Mouse (Mus musculus): Measurements from ENCODE around the gene Zfp747. TPM values are rescaled to one million over a fixed set of nuclear protein-coding genes. Genes with fewer than 3 reads are reported as not detected.
"Not testable (repeated sequence)": the region's sequence is repeated elsewhere in the genome, so short reads cannot be mapped to it uniquely, and the experiment has no call there.

Zfp747 gene
- polyA plus RNA-seq, 1 experiment from 2014 or later, result 6.7 TPM

GRCm38 (mm10) chr7:127342332-127342731 lies 33.5 kb downstream of the Zfp747 start:
- Histone ChIP-seq H3K27ac (no peak overlapping the region), H3K4me3 (no peak overlapping the region), H3K4me1 (peaks cover 40% of the 10 kb centered on the region), H3K9me3 (no peaks in the 10 kb centered on the region), H3K36me3 (peaks cover 32% of the 10 kb centered on the region), H3K27me3 (ENCODE audit: insufficient read depth, poor library complexity, severe bottlenecking) (no peaks in the 10 kb centered on the region)
- WGBS, result 62% methylated on average over 4 of the region's 4 CpGs
- DNase-seq (ENCODE audit: low spot score), result no peak

GRCm38 (mm10) chr7:127341861-127342260 lies 34.0 kb downstream of the Zfp747 start:
- WGBS, result 90% methylated on average over 6 of the region's 6 CpGs
- not testable (repeated sequence) for H3K4me3 ChIP-seq; DNase-seq (ENCODE audit: low spot score); H3K27me3 ChIP-seq (ENCODE audit: insufficient read depth, poor library complexity, severe bottlenecking); H3K9me3 ChIP-seq; H3K27ac ChIP-seq
- H3K36me3 ChIP-seq, result peaks cover 32% of the 10 kb centered on the region
- H3K4me1 ChIP-seq, result peaks cover 36% of the 10 kb centered on the region

DNA sequence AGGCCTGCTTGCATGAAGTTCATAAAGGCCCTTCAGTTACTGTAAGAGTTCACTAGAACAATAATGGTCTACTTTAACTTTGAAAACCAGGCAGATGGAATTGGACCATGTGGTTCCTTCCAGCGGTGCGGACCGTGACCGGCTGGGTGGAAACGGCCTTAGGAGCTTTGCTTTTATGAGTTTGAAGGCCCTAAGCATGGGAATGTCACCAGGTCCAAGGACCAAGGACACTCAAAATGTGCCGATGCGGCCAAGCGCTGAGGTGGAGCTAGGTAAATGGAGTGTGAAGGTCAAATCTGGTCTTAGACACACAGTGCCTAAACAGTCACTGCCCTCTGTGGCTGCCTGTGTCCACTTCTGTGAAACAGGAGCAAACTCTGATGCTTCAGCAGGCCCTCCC lies 34.5 kb downstream of the Zfp747 start:
- Histone ChIP-seq H3K4me1 (peaks cover 31% of the 10 kb centered on the region), H3K4me3 (no peak overlapping the region), H3K27ac (no peak overlapping the region), H3K9me3 (no peaks in the 10 kb centered on the region), H3K27me3 (ENCODE audit: insufficient read depth, poor library complexity, severe bottlenecking) (no peaks in the 10 kb centered on the region), H3K36me3 (peaks cover 32% of the 10 kb centered on the region)
- DNase-seq (ENCODE audit: low spot score), result no peak
- 96% methylated on average over 8 of the region's 8 CpGs for WGBS

DNA sequence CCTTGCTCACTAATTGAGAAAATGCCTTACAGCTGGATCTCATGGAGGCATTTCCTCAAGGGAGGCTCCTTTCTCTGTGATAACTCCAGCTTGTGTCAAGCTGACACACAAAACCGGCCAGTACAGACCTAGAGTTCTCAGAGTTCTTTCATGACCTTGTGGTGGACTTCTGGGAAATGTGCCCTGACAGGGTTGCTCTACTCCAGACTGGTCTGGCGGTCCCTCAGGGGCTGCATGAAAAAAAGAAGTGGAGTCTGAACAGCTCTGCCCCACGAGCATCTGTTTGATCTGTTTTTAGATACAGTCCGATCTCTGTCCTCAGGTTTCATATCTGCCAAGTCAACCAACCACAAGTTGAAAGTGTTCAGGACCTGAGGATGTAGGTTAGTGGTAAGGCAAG lies 38.2 kb downstream of the Zfp747 start:
- WGBS, result 59% methylated on average over 4 of the region's 4 CpGs
- Histone ChIP-seq H3K4me1 (peaks cover under 1% of the 10 kb centered on the region), H3K4me3 (no peak overlapping the region), H3K9me3 (no peaks in the 10 kb centered on the region), H3K27me3 (ENCODE audit: insufficient read depth, poor library complexity, severe bottlenecking) (no peaks in the 10 kb centered on the region), H3K27ac (no peak overlapping the region), H3K36me3 (peaks cover 15% of the 10 kb centered on the region)
- no peak for DNase-seq (ENCODE audit: low spot score)

DNA sequence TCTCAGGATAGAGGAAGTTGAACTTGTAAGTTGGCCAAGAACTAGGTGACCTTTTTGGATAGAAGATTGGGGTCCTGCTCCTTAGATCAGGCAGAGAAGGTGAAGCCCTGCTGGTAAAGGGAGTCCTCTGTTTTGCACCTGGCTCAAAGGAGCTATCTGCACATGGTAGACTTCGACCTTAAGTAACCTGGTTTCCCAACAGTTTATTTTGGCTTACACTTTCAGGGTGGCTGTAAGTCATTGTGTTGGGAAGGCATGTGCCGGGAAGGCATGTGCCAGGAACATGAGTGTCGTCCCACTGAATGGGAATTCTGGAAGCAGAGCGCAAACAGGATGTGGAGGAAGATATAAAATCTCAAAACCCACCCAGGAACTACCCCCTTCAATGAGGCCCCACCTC lies 40.2 kb downstream of the Zfp747 start:
- WGBS, result 78% methylated on average over 4 of the region's 4 CpGs
- Histone ChIP-seq H3K27me3 (ENCODE audit: insufficient read depth, poor library complexity, severe bottlenecking) (no peaks in the 10 kb centered on the region), H3K4me1 (no peaks in the 10 kb centered on the region), H3K27ac (no peak overlapping the region), H3K36me3 (no peaks in the 10 kb centered on the region), H3K4me3 (no peak overlapping the region), H3K9me3 (no peaks in the 10 kb centered on the region)
- DNase-seq (ENCODE audit: low spot score), result no peak

DNA sequence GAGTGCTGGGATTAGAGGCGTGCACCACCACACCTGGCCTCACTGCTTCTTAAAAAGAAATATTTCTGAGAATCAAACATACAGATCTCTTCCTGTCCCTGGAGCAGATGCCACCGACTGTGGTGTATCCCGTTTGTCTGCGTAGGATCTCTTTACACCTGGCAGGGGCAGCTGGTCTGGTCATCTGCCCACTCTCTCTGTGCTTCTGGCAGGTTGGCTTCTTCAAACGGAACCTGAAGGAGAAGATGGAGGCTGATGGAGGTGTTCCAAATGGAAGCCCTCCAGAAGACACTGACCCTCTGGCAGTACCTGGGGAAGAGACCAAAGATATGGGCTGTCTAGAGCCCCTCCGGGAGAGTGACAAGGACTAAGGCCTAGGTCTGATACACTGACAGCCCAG lies 42.6 kb downstream of the Zfp747 start:
- Histone ChIP-seq H3K27ac (no peak overlapping the region), H3K9me3 (no peaks in the 10 kb centered on the region), H3K4me3 (no peak overlapping the region), H3K4me1 (no peaks in the 10 kb centered on the region), H3K27me3 (ENCODE audit: insufficient read depth, poor library complexity, severe bottlenecking) (no peaks in the 10 kb centered on the region; the same call in 1 of the 2 replicates), H3K36me3 (no peaks in the 10 kb centered on the region)
- no peak for DNase-seq (ENCODE audit: low spot score)
- 77% methylated on average over 6 of the region's 6 CpGs for WGBS

DNA sequence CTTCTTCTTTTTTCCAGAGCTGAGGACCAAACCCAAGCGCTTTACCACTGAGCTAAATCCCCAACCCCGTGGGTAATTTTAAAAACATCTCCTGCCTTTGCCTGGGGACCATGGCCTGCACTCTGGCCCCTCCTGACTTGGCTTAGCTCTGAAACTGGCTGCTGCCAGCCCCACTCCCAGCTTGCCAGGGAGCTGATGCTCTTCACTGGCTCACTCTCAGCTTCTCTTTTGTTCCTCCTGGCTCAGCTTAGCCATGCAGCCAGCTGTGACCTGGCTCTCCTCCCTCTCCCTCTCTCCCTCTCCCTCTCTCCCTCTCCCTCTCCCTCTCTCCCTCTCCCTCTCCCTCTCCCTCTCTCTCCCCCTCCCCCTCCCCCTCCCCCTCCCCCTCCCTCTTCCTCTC lies 49.2 kb downstream of the Zfp747 start:
- DNase-seq (ENCODE audit: low spot score), result no peak
- H3K9me3 ChIP-seq, result no peaks in the 10 kb centered on the region
- no peak overlapping the region for H3K4me3 ChIP-seq
- peaks cover 7% of the 10 kb centered on the region; the same call in 1 of the 2 replicates for H3K27me3 ChIP-seq (ENCODE audit: insufficient read depth, poor library complexity, severe bottlenecking)
- H3K36me3 ChIP-seq, result no peaks in the 10 kb centered on the region
- H3K4me1 ChIP-seq, result peaks cover 8% of the 10 kb centered on the region; the same call in 1 of the 2 replicates
- no peak overlapping the region for H3K27ac ChIP-seq
- WGBS, result 86% methylated on average over 2 of the region's 2 CpGs

GRCm38 (mm10) chr7:127325550-127325949 lies 50.3 kb downstream of the Zfp747 start:
- H3K36me3 ChIP-seq, result no peaks in the 10 kb centered on the region
- no peak for DNase-seq (ENCODE audit: low spot score)
- no peaks in the 10 kb centered on the region for H3K9me3 ChIP-seq
- H3K27me3 ChIP-seq (ENCODE audit: insufficient read depth, poor library complexity, severe bottlenecking), result peaks cover 7% of the 10 kb centered on the region; the same call in 1 of the 2 replicates
- H3K4me1 ChIP-seq, result peaks cover 11% of the 10 kb centered on the region; the same call in 1 of the 2 replicates
- H3K4me3 ChIP-seq, result no peak overlapping the region
- WGBS, result 85% methylated on average over 8 of the region's 8 CpGs
- H3K27ac ChIP-seq, result no peak overlapping the region

DNA sequence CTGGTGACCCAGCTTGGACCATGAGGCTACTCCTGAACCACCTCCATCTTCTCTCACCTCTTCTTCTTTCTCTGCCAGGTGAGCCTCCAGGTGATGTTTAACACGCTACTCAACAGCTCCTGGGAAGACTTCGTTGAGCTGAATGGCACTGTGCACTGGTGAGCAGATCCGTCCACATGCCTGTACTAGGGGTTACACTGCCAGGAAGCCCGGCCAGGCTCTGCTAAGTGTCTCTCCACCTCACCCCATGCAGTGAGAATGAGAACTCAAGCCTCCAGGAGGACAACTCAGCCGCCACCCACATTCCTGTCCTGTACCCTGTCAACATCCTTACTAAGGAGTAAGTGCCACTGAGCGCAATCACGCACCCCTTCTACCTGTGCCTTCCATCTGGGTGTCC lies 50.9 kb downstream of the Zfp747 start:
- Histone ChIP-seq H3K36me3 (no peaks in the 10 kb centered on the region), H3K4me1 (peaks cover 11% of the 10 kb centered on the region; the same call in 1 of the 2 replicates), H3K4me3 (no peak overlapping the region), H3K9me3 (no peaks in the 10 kb centered on the region), H3K27ac (no peak overlapping the region), H3K27me3 (ENCODE audit: insufficient read depth, poor library complexity, severe bottlenecking) (peaks cover 7% of the 10 kb centered on the region; the same call in 1 of the 2 replicates)
- 76% methylated on average over 7 of the region's 7 CpGs for WGBS
- DNase-seq (ENCODE audit: low spot score), result no peak

Other genes with a start within 250 kb of the Zfp747 start
- 0.06 and 0.50 TPM in 2 replicates for gene Spn, start 238.2 kb downstream of the Zfp747 start, polyA plus RNA-seq (2016; fragmentation: Nextera tagmentation; extraction: Ambion mirVana)
- 49.1 and 61.0 TPM in 2 replicates for gene Cd2bp2, start 180.0 kb downstream of the Zfp747 start, polyA plus RNA-seq (2016; fragmentation: Nextera tagmentation; extraction: Ambion mirVana)
- 26.4 and 28.3 TPM in 2 replicates for gene Tbc1d10b, start 167.6 kb downstream of the Zfp747 start, polyA plus RNA-seq (2016; fragmentation: Nextera tagmentation; extraction: Ambion mirVana)
- gene Mylpf, start 167.2 kb downstream of the Zfp747 start, polyA plus RNA-seq (2016; fragmentation: Nextera tagmentation; extraction: Ambion mirVana), result 40.4 and 51.1 TPM in 2 replicates
- 30.5 and 42.9 TPM in 2 replicates for gene Zfp553, start 143.0 kb downstream of the Zfp747 start, polyA plus RNA-seq (2016; fragmentation: Nextera tagmentation; extraction: Ambion mirVana)
- 21.2 and 25.4 TPM in 2 replicates for gene Sept1, start 142.9 kb downstream of the Zfp747 start, polyA plus RNA-seq (2016; fragmentation: Nextera tagmentation; extraction: Ambion mirVana)
- gene Zfp771, start 131.8 kb downstream of the Zfp747 start, polyA plus RNA-seq (2016; fragmentation: Nextera tagmentation; extraction: Ambion mirVana), result 41.3 and 44.6 TPM in 2 replicates
- 222 and 262 TPM in 2 replicates for gene Dctpp1, start 115.3 kb downstream of the Zfp747 start, polyA plus RNA-seq (2016; fragmentation: Nextera tagmentation; extraction: Ambion mirVana)
- 79.9 and 88.3 TPM in 2 replicates for gene Sephs2, start 102.0 kb downstream of the Zfp747 start, polyA plus RNA-seq (2016; fragmentation: Nextera tagmentation; extraction: Ambion mirVana)
- gene Itgal, start 79.8 kb downstream of the Zfp747 start, polyA plus RNA-seq (2016; fragmentation: Nextera tagmentation; extraction: Ambion mirVana), result 0.72 and 0.92 TPM in 2 replicates
- 18.7 and 19.0 TPM in 2 replicates for gene Zfp768, start 30.5 kb downstream of the Zfp747 start, polyA plus RNA-seq (2016; fragmentation: Nextera tagmentation; extraction: Ambion mirVana)
- 4.6 and 4.8 TPM in 2 replicates for gene 9130019O22Rik, start 11.1 kb upstream of the Zfp747 start, polyA plus RNA-seq (2016; fragmentation: Nextera tagmentation; extraction: Ambion mirVana)
- gene E430018J23Rik, start 17.6 kb upstream of the Zfp747 start, polyA plus RNA-seq (2016; fragmentation: Nextera tagmentation; extraction: Ambion mirVana), result 3.8 and 5.5 TPM in 2 replicates
- 5.1 and 6.6 TPM in 2 replicates for gene Zfp764, start 30.8 kb upstream of the Zfp747 start, polyA plus RNA-seq (2016; fragmentation: Nextera tagmentation; extraction: Ambion mirVana)
- 20.9 and 26.8 TPM in 2 replicates for gene Zfp688, start 46.0 kb upstream of the Zfp747 start, polyA plus RNA-seq (2016; fragmentation: Nextera tagmentation; extraction: Ambion mirVana)
- gene Zfp689, start 73.1 kb upstream of the Zfp747 start, polyA plus RNA-seq (2016; fragmentation: Nextera tagmentation; extraction: Ambion mirVana), result 6.6 and 7.0 TPM in 2 replicates
- 35.6 and 42.2 TPM in 2 replicates for gene Prr14, start 83.6 kb upstream of the Zfp747 start, polyA plus RNA-seq (2016; fragmentation: Nextera tagmentation; extraction: Ambion mirVana)
- 6.4 and 13.0 TPM in 2 replicates for gene Fbrs, start 103.1 kb upstream of the Zfp747 start, polyA plus RNA-seq (2016; fragmentation: Nextera tagmentation; extraction: Ambion mirVana)
- gene Srcap, start 135.9 kb upstream of the Zfp747 start, polyA plus RNA-seq (2016; fragmentation: Nextera tagmentation; extraction: Ambion mirVana), result 47.4 and 56.4 TPM in 2 replicates
- gene Gm42715, start 143.5 kb upstream of the Zfp747 start, polyA plus RNA-seq (2016; fragmentation: Nextera tagmentation; extraction: Ambion mirVana), result 9.4 and 10.0 TPM in 2 replicates
- gene Tmem265, start 185.3 kb upstream of the Zfp747 start, polyA plus RNA-seq (2016; fragmentation: Nextera tagmentation; extraction: Ambion mirVana), result 4.7 and 5.2 TPM in 2 replicates
- 44.2 and 46.6 TPM in 2 replicates for gene Phkg2, start 197.3 kb upstream of the Zfp747 start, polyA plus RNA-seq (2016; fragmentation: Nextera tagmentation; extraction: Ambion mirVana)
- gene Ccdc189, start 212.5 kb upstream of the Zfp747 start, polyA plus RNA-seq (2016; fragmentation: Nextera tagmentation; extraction: Ambion mirVana), result 9.5 and 10.2 TPM in 2 replicates
- 37.5 and 46.3 TPM in 2 replicates for gene Rnf40, start 212.7 kb upstream of the Zfp747 start, polyA plus RNA-seq (2016; fragmentation: Nextera tagmentation; extraction: Ambion mirVana)
- 13.0 and 13.8 TPM in 2 replicates for gene Zfp629, start 239.7 kb upstream of the Zfp747 start, polyA plus RNA-seq (2016; fragmentation: Nextera tagmentation; extraction: Ambion mirVana)

All from heart, embryonic 10.5 days (tissue).